Mouse (Mus musculus): ENCODE data around the gene Elmod3.

DNA sequence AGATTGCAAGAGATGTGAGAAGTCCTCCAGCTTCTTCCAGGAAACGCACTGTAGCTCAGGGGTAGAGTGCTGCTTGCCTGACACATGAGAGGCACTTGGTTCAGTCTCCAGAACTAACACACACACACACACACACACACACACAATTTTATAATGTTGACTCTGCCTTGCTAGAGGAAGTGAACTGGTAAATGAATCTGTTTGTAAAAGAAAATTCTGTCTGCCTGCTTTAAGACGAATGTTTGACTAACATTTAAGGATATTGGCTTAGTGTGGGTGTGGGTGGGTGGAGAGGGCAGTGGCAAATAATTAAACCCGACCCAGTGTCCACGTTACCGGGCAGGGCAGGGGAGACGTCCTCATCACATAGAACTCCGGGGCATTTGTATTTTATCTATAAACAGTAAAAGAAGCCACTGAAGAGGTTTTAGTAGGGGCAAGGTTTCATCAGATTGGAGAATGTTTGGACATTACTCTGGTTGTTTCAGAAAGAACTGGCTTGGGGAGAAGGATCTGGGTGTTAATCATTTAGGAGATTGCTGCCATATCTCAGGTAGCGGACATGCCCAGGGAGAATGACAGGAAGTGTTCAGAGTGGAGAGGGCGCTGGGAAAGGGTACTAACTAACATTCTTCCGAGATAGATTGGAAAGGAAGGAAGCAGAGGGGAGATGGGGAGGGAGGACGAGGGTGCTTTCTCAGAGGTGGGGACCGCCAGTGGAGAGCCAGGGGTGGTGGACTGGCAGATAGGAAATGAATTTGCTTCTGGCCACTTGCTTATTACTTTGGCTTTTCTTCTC lies 21.7 kb upstream of the Elmod3 start:
- TF ChIP-seq CTCF (IDR thresholded peaks at IDR 0.05; ENCODE audit: extremely low read depth, insufficient read length, insufficient replicate concordance, low read depth, low read length) (no peak), POLR2A (IDR thresholded peaks at IDR 0.05; ENCODE audit: low read depth, low read length) (no peak)

Measured in small intestine, adult 2 months (tissue).